Mouse (Mus musculus) brain, embryonic 14.5 days (tissue): ENCODE data around the gene Prpf31.

Experiments
- CTCF ChIP-seq: fragments of 200-500 bp; IDR thresholded peaks from 2 replicates; pipeline ENCODE4 v1.5.1; 2012; ENCODE audit warnings: inconsistent platforms, mild to moderate bottlenecking, moderate library complexity, borderline replicate concordance; ENCODE audit not compliant: insufficient read depth, insufficient read length; ENCODE audit errors: extremely low read depth
- POLR2A ChIP-seq: fragments of 200-500 bp; IDR thresholded peaks from 2 replicates; pipeline ENCODE4 v1.6.1; 2012; ENCODE audit warnings: mild to moderate bottlenecking, inconsistent platforms, borderline replicate concordance; ENCODE audit not compliant: poor library complexity, insufficient read depth, insufficient read length, severe bottlenecking; ENCODE audit errors: extremely low read depth

GRCm38 (mm10) chr7:3666921-3667391, 37.2 kb downstream of the Prpf31 start:
- TF ChIP-seq CTCF: peak; percentile 5; the same call in 1 of the 2 replicates
- TF ChIP-seq POLR2A: no peak
